Mouse (Mus musculus) hindbrain, embryonic 15.5 days (tissue): Measurements from ENCODE around the gene 9430097D07Rik. TPM values are rescaled to one million over a fixed set of nuclear protein-coding genes. Genes with fewer than 3 reads are reported as not detected.

ENCODE experiments used
- ATAC-seq: fragments of 200-750 bp; cut with Nextera tagmentation; 2 replicates; pipeline ENCODE4 v1.8.0; 2017; ENCODE audit warnings: low read depth, moderate number of reproducible peaks, moderate TSS enrichment; ENCODE audit not compliant: low FRiP score
- H3K27ac ChIP-seq: fragments of 300-500 bp; sonication (generic); replicated peaks from 2 replicates; pipeline ENCODE4 v1.5.1; 2015; ENCODE audit warnings: mild to moderate bottlenecking, inconsistent platforms
- H3K27me3 ChIP-seq: fragments of 300-500 bp; sonication (generic); 2 replicates; pipeline ENCODE4 v1.6.1; 2015; ENCODE audit warnings: control low read depth, inconsistent platforms
- H3K36me3 ChIP-seq: fragments of 300-500 bp; sonication (generic); 2 replicates; pipeline ENCODE4 v1.6.1; 2015; ENCODE audit warnings: control low read depth, inconsistent platforms
- H3K4me1 ChIP-seq: fragments of 300-500 bp; sonication (generic); replicated peaks from 2 replicates; pipeline ENCODE4 v1.6.1; 2015; ENCODE audit warnings: control low read depth, inconsistent platforms
- H3K4me2 ChIP-seq: fragments of 300-500 bp; sonication (generic); 2 replicates; pipeline ENCODE4 v1.6.1; 2015; ENCODE audit warnings: moderate library complexity, mild to moderate bottlenecking, inconsistent platforms
- H3K4me3 ChIP-seq: fragments of 300-500 bp; sonication (generic); 2 replicates; pipeline ENCODE4 v1.5.1; 2015; ENCODE audit warnings: mild to moderate bottlenecking, inconsistent platforms
- H3K9ac ChIP-seq: fragments of 300-500 bp; sonication (generic); 2 replicates; pipeline ENCODE4 v1.6.1; 2015; ENCODE audit warnings: inconsistent platforms
- H3K9me3 ChIP-seq: fragments of 300-500 bp; sonication (generic); 2 replicates; pipeline ENCODE4 v1.6.1; 2016; ENCODE audit warnings: control low read depth, inconsistent platforms
- WGBS: fragments of 180-500 bp; shearing (Covaris S2); methylation state at CpG from one replicate; pipeline ENCODE4 v1.1.7; 2015; 5-methylcytosine and 5-hydroxymethylcytosine counted together
- polyA plus RNA-seq: library from polyadenylated mRNA; unstranded; fragments of >200 nt; fragmentation: Nextera tagmentation; extraction: Ambion mirVana; gene quantifications from 2 replicates; pipeline ENCODE4 v1.2.1, GENCODE M21; 2015

9430097D07Rik gene
- polyA plus RNA-seq, 1 experiment from 2014 or later, result 0.79 TPM

DNA sequence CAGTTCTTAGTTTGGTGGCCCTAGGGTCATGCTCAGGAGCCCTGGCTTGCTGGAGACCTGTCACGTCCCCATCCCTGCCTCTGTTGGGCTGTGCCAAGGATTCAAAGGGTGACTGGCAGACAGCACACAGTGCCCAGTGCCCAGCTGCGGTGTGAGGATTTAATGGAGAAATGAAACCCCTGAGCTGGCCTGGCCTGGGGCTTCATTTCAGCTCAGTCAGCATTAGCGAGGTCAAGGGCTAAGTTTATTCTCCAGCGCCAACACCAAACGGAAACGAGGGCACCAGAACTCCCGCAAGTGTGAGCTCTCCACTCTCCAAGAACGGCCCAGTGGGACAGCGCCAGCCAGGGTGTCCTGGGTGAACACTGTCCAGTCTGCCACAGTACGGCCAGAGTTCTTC, 14.7 kb upstream of the 9430097D07Rik start:
- Histone ChIP-seq H3K9ac (no peak overlapping the region), H3K4me1 (peaks cover 40% of the 10 kb centered on the region), H3K4me3 (no peak overlapping the region), H3K4me2 (no peak overlapping the region), H3K36me3 (peaks cover 12% of the 10 kb centered on the region; the same call in 1 of the 2 replicates), H3K9me3 (no peaks in the 10 kb centered on the region), H3K27ac (no peak overlapping the region), H3K27me3 (no peaks in the 10 kb centered on the region)
- WGBS, result 85% methylated on average over 10 of the region's 10 CpGs
- ATAC-seq, result no peak

DNA sequence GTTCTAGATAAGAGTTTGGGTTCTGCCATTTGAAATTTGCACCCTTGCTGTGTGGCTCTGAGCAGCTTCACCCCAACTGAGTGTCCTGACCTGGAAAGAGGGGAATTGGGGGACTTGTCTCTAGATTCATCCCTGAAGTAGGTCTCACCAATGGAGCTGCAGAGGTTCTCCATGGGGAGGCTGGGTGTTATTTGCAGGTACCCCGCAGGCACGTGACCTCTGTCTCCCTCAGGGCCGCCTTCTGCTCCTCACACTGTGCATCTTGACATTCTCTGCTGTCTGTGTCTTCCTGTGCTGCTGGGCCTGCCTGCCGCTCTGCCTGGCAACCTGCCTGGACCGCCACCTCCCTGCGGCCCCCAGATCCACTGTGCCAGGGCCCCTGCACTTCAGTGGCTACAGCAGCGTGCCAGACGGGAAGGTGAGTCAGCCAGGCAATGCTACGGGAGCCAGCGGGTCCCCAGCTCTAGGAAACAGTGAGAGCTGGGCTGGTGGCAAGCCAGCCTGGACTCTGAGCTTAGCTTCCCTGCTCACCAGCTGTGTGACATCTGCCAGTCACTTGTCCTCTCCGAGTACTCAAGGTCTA, 13.8 kb upstream of the 9430097D07Rik start:
- WGBS, result 52% methylated on average over 11 of the region's 11 CpGs
- peak overlapping the region; percentile 5; the same call in 1 of the 2 replicates for H3K4me2 ChIP-seq
- peaks cover 40% of the 10 kb centered on the region for H3K4me1 ChIP-seq
- H3K36me3 ChIP-seq, result peaks cover 5% of the 10 kb centered on the region; the same call in 1 of the 2 replicates
- no peaks in the 10 kb centered on the region for H3K27me3 ChIP-seq
- no peak for ATAC-seq
- H3K9me3 ChIP-seq, result no peaks in the 10 kb centered on the region
- no peak overlapping the region for H3K4me3 ChIP-seq
- H3K9ac ChIP-seq, result no peak overlapping the region
- H3K27ac ChIP-seq, result peak overlapping the region; percentile 42; the same call in 1 of the 2 replicates

DNA sequence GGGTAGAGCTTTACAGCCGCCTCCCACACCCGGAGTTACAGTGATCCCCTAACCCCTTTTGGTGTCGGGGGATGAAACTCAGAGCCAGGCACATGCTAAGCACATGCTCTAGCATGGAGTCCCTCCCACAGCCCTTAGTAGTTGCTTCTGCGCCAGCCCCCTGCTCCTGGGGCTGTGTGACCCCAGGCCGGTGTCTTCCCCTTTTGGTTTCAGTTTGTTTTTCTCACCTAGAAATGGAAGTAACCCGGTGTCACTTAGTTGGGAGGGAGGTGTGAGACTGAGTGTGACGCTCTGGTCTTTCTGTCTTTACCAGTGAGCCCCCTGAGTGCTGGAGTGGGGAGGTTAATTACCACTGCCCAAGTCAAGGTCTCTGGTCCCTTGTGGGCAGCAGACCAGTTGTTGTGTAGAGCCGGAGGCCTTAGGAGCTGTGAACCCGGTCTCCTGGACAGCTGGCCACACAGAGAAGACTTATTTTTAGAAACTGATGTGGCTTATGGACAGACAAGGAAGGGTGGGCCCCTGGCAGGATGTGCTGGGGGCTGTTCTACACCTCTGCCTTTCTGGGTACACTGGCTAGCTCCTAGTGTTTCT, 12.3 kb upstream of the 9430097D07Rik start:
- peak overlapping the region; percentile 65 for H3K9ac ChIP-seq
- 53% methylated on average over 9 of the region's 9 CpGs for WGBS
- H3K36me3 ChIP-seq, result no peaks in the 10 kb centered on the region
- peak overlapping the region; percentile 70 for H3K4me2 ChIP-seq
- peak overlapping the region; percentile 60 for H3K4me3 ChIP-seq
- ATAC-seq, result no peak
- no peaks in the 10 kb centered on the region for H3K27me3 ChIP-seq
- H3K4me1 ChIP-seq, result peaks cover 45% of the 10 kb centered on the region
- H3K27ac ChIP-seq, result no peak overlapping the region
- H3K9me3 ChIP-seq, result no peaks in the 10 kb centered on the region

DNA sequence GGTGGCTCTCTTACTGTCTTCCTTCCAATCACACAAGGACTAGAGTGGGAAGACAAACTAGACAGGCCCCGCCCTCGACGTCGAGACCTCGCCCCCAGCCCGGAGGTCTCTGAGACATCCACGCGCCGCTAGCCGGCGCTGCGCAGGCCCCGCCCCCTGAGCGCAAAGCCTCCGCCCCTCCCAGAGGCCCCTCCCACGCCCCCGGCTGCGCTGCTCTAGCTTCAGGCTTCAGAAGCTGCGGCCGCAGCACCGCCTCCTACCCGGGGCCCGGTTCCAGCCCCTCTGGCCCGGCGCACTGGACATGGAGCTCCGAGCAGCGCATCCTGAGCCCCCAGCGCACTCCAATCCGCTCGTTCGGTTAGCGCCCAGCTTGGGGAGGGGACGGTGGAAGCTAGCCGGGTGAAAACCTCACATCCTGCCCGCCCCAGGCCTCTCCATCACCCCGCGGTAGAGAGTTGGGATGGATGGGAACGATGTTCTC, 11.4 kb upstream of the 9430097D07Rik start, which contains the start of gene St6galnac4:
Gene St6galnac4, plus strand, starts transcription at position 225 of the 481 bp plus-strand sequence.
- H3K4me1 ChIP-seq, result peaks cover 52% of the 10 kb centered on the region
- H3K36me3 ChIP-seq, result no peaks in the 10 kb centered on the region
- H3K9me3 ChIP-seq, result no peaks in the 10 kb centered on the region
- under 1% methylated on average over 38 of the region's 38 CpGs for WGBS
- ATAC-seq, result peak; percentile 83
- H3K9ac ChIP-seq, result peak within 1 kb of the TSS; percentile 65
- peak within 1 kb of the TSS; percentile 70 for H3K4me2 ChIP-seq
- H3K27me3 ChIP-seq, result no peaks in the 10 kb centered on the region
- peak within 1 kb of the TSS; percentile 50 for H3K27ac ChIP-seq
- H3K4me3 ChIP-seq, result peak within 1 kb of the TSS; percentile 60

DNA sequence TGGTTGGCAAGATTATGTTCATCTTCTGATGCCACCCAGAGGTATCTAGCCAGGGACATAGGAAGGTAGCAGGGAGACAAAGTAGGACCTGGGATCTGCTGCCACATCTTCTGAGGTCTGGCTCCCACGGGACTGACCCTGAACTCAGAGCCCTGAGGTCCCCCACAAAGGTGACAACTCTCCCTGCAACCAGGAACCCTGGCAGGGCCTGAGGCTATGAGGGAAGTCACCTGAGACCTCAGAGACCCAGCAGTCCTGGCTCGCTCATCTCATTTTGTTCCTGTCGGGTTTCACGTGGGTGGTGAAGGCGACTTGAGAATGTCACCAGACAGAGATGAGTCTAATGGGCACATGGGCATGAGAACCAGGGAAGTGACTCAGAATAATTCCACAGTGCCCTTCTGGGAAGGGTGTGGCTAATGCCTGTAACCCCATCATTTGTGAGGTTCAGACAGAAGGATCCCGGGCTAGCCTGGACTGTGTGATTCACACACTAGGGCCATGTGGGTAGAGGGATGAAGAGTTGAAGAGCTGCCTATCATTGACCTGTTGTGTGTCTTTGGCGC, 9.7 kb upstream of the 9430097D07Rik start:
- H3K4me2 ChIP-seq, result no peak overlapping the region
- WGBS, result 83% methylated on average over 7 of the region's 7 CpGs
- H3K4me1 ChIP-seq, result peaks cover 57% of the 10 kb centered on the region
- no peaks in the 10 kb centered on the region for H3K36me3 ChIP-seq
- ATAC-seq, result no peak
- H3K27me3 ChIP-seq, result no peaks in the 10 kb centered on the region
- no peak overlapping the region for H3K9ac ChIP-seq
- no peaks in the 10 kb centered on the region for H3K9me3 ChIP-seq
- H3K4me3 ChIP-seq, result no peak overlapping the region
- H3K27ac ChIP-seq, result no peak overlapping the region

DNA sequence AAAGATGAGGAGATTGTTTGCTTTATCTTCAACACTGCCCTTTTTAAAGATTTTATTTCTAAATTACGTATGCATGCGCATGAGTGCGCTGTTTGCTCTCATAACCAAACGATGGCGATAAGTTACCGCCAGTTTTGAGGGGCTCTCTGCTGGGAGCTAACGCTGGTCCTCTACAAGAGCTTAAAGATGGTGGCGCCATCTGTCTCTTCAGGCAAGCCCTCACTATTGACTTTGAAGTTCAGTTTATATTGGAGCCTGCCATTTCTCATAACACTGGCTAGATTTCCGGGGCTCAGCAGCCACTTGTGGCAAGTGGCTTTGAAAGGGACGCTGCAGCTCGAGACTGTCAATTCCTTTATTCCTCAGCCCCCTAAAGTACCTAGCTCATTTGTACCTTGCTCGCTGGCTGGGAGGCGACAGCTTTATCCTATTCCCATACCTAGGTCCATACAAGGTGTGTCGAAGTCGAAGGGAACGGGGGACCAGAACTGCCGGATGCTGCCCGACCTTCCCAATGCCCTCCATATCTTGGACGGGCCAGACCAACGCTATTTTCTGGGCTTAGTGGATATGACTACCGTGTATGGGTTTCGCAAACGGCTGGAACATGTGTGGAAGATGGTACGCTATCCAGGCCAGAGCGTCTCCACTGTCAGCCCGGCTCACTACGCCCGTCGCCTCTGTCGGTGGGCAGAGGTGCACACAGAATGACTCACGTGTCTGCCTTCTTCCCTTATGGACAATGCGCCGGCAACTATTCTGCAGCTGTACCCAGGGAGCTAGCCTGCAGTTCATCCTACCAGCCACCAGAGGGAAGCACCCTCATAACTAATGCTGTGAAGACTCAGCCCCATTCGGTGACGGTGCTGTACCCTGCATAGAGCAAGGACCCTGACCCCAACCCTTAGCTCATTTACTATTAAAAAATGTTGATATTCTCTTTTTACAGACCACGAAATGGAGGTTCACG, 7.6 kb upstream of the 9430097D07Rik start:
- Histone ChIP-seq H3K4me3 (peak overlapping the region; percentile 19), H3K27me3 (peaks cover 9% of the 10 kb centered on the region), H3K9me3 (no peaks in the 10 kb centered on the region), H3K36me3 (no peaks in the 10 kb centered on the region), H3K9ac (peak overlapping the region; percentile 6; the same call in 1 of the 2 replicates), H3K4me2 (peak overlapping the region; percentile 56), H3K4me1 (peaks cover 38% of the 10 kb centered on the region), H3K27ac (peak overlapping the region; percentile 58)
- 14% methylated on average over 37 of the region's 37 CpGs for WGBS
- ATAC-seq, result peak; percentile 73

DNA sequence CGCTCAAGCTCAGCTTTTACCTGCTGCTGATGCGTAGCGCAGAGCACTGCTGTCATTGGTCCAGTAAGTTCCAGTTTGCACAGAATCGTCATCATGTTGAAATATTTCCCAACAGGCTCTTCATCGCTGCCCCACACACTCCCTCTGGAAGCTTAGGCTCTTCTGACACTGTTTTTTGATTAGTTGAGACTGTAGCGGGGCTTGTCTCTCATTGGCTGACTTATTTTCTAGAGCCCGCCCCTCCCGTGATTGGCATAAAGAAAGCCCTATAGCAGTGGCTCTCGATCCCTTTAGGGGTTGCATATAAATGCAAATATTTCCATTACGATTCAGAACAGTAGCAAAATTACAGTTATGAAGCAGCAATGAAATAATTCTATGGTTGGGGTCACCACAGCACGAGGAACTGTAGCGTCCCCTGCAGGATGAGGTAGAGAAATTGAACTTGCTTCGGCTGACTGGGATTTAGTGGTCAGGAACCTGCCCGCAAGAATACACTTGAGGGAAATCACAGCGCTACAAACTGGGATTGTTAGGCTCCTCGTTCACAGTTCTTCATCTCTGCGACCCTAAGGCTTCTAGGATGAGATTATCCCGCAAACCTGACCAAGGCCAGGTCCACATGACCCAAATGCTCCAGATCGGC, 6.1 kb upstream of the 9430097D07Rik start:
- peak overlapping the region; percentile 34 for H3K4me3 ChIP-seq
- no peak overlapping the region for H3K9ac ChIP-seq
- H3K9me3 ChIP-seq, result no peaks in the 10 kb centered on the region
- H3K27me3 ChIP-seq, result peaks cover 17% of the 10 kb centered on the region
- ATAC-seq, result peak; percentile 60
- 26% methylated on average over 19 of the region's 19 CpGs for WGBS
- H3K27ac ChIP-seq, result peak overlapping the region; percentile 39; the same call in 1 of the 2 replicates
- H3K36me3 ChIP-seq, result no peaks in the 10 kb centered on the region
- H3K4me1 ChIP-seq, result peaks cover 24% of the 10 kb centered on the region
- peak overlapping the region; percentile 50 for H3K4me2 ChIP-seq

DNA sequence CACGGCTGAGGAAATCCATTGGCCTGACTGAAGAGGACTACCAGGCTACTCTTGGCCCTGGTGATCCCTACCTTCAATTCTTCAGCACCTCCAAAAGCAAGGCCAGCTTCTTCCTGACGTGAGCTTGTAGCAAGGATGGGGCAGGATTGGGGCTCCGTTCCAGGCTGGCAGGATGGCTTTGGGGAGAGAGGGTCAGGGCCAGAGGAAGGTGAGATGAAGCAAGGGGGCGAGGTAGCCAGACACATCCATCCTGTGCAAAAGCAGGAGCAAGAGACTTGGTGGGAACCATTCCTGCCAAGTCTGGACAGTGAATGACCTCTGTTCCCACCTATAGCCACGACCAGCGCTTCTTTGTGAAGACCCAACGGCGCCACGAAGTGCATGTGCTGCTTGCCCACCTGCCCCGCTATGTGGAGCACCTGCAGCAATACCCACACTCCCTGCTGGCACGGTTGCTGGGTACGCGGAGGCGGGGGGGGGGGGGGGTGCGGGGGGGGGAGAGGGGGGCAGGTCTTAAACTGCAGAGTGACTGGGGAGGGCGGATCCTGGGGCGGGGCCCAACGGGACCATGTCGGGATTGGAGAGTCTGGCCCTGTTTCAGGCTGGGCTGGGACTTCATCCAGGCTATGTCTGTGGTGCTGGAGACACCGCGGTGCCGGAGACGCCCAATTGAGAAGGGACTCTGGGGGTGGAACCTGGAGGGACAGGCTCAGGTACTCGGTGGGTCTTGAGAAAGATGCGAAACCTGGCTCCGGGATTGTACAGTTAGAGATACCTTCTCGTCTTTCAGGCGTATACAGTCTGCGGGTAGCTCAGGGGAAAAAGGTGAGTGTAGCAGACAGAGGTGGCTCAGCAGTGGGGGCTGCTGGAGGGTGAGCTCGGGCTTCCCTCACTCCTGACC, 2.9 kb upstream of the 9430097D07Rik start:
- Histone ChIP-seq H3K4me2 (no peak overlapping the region), H3K4me1 (peaks cover 36% of the 10 kb centered on the region), H3K9me3 (no peaks in the 10 kb centered on the region), H3K9ac (no peak overlapping the region), H3K27me3 (peaks cover 17% of the 10 kb centered on the region), H3K27ac (no peak overlapping the region), H3K36me3 (no peaks in the 10 kb centered on the region), H3K4me3 (no peak overlapping the region)
- 46% methylated on average over 25 of the region's 30 CpGs for WGBS
- no peak for ATAC-seq

DNA sequence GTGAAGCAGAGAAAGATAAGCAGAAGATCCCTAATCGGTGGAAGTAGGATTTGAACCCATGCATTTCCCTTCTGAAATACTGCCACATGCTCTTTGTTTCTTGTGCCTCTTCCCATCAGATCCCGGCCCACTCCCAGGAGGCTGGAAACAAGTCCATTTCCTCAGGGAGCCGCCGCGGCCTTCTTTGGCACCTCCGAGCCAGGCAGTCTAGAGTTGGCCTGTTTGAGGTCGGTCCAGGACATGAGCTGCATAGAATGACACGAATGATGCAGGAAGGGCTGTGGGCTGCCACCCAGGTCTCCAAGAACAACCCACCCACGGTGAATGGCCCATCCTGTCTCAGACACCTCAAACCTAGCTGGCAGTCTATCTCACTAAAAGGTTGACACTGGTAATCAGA, 1.0 kb upstream of the 9430097D07Rik start:
- Histone ChIP-seq H3K9me3 (no peaks in the 10 kb centered on the region), H3K4me2 (peak overlapping the region; percentile 94; the same call in 1 of the 2 replicates), H3K9ac (0 out of 2 replicates have a peak overlapping the region, but pooled peaks have one; percentile 59), H3K4me1 (peaks cover 30% of the 10 kb centered on the region), H3K36me3 (no peaks in the 10 kb centered on the region), H3K27me3 (peaks cover 17% of the 10 kb centered on the region), H3K4me3 (peak overlapping the region; percentile 54; the same call in 1 of the 2 replicates), H3K27ac (no peak overlapping the region)
- 91% methylated on average over 9 of the region's 9 CpGs for WGBS
- ATAC-seq, result no peak

DNA sequence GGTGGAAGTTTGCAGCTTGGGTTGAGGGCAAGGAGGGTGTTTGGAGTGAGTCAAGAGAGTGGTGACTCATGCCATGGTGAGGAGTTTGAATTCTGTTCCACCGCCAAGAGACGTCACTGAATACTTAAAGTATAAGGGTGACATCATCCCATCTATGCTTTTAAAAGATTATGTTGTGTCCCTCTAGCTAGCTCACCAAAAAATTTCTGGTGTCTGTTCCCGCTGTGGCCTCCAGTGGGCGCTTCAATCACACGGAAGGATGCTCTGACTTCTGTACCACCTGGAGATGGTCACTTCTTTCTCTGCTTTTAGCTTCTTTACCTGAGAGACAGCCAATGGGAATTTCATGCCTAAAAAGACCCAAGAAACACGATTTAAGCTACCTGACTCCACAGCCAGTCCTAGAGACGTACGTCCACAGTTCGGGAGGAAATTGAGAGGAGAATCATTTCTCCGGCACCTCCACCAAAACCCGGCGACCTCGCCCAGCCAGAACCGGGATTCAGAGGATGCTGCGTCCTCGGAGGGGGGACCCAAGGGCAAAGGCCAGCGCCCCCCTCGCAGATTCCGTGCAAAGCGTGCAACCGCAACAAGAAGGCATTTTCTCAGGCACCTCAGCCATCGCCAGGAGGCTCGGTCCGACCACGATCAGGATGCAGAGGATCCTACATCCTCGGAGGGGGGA, 441 bp downstream of the 9430097D07Rik start:
- H3K4me1 ChIP-seq, result peaks cover 33% of the 10 kb centered on the region
- peak overlapping the region; percentile 59 for H3K9ac ChIP-seq
- peak overlapping the region; percentile 46 for H3K27ac ChIP-seq
- H3K27me3 ChIP-seq, result peaks cover 16% of the 10 kb centered on the region
- 1% methylated on average over 26 of the region's 26 CpGs for WGBS
- no peak for ATAC-seq
- no peaks in the 10 kb centered on the region for H3K36me3 ChIP-seq
- H3K9me3 ChIP-seq, result no peaks in the 10 kb centered on the region
- H3K4me3 ChIP-seq, result peak overlapping the region; percentile 54
- H3K4me2 ChIP-seq, result peak overlapping the region; percentile 94
